8 mouse cellular contexts compared by ENCODE assay signal in genomic region chr2:71872801-71873443, GRCm38 (mm10). TPM values are rescaled to one million over a fixed set of nuclear protein-coding genes. Genes with fewer than 3 reads are reported as not detected.
DNase-seq lines count a peak whose midpoint lies in the region; ATAC-seq and TF ChIP-seq lines count a peak whose summit lies in the region.

Gene Pdk1, plus strand, starts transcription at chr2:71873224.

- H3K27me3 ChIP-seq in heart, embryonic 12.5 days (replicated peaks): no peaks in the 10 kb centered on the region
- no peaks in the 10 kb centered on the region for H3K27me3 ChIP-seq in kidney, postnatal 0 days (ENCODE audit: insufficient read depth, low read length)
- no peaks in the 10 kb centered on the region for H3K27me3 ChIP-seq in liver, embryonic 11.5 days (replicated peaks; ENCODE audit: control insufficient read depth, insufficient read depth, low read length)
- no peaks in the 10 kb centered on the region for H3K27me3 ChIP-seq in stomach, embryonic 14.5 days (ENCODE audit: control insufficient read depth, insufficient read depth, low read length)

- H3K9ac ChIP-seq in heart, embryonic 12.5 days: peak within 1 kb of the TSS; percentile 87
- H3K9ac ChIP-seq in kidney, postnatal 0 days (ENCODE audit: low read depth, low read length): peak within 1 kb of the TSS; percentile 83
- peak within 1 kb of the TSS; percentile 95 for H3K9ac ChIP-seq in liver, embryonic 11.5 days (ENCODE audit: low read depth, low read length)
- H3K9ac ChIP-seq in stomach, embryonic 14.5 days (replicated peaks; ENCODE audit: low read depth, low read length): peak within 1 kb of the TSS; percentile 68

- peaks cover 21% of the 10 kb centered on the region for H3K4me1 ChIP-seq in heart, embryonic 12.5 days (replicated peaks)
- H3K4me1 ChIP-seq in kidney, postnatal 0 days (replicated peaks; ENCODE audit: insufficient read depth, low read length): peaks cover 11% of the 10 kb centered on the region
- H3K4me1 ChIP-seq in liver, embryonic 11.5 days (replicated peaks; ENCODE audit: control insufficient read depth, insufficient read depth, low read length): peaks cover 28% of the 10 kb centered on the region
- H3K4me1 ChIP-seq in stomach, embryonic 14.5 days (ENCODE audit: control insufficient read depth, insufficient read depth, low read length): no peaks in the 10 kb centered on the region

- H3K36me3 ChIP-seq in heart, embryonic 12.5 days: peaks cover 6% of the 10 kb centered on the region; the same call in 1 of the 2 replicates
- no peaks in the 10 kb centered on the region for H3K36me3 ChIP-seq in kidney, postnatal 0 days (ENCODE audit: insufficient read depth, low read length)
- peaks cover 8% of the 10 kb centered on the region; the same call in 1 of the 2 replicates for H3K36me3 ChIP-seq in liver, embryonic 11.5 days (ENCODE audit: control insufficient read depth, insufficient read depth, low read length)
- no peaks in the 10 kb centered on the region; the same call in 1 of the 2 replicates for H3K36me3 ChIP-seq in stomach, embryonic 14.5 days (ENCODE audit: control insufficient read depth, insufficient read depth, low read length)

- peak within 1 kb of the TSS; percentile 82 for H3K4me2 ChIP-seq in heart, embryonic 12.5 days
- peak within 1 kb of the TSS; percentile 95 for H3K4me2 ChIP-seq in kidney, postnatal 0 days (ENCODE audit: low read length)
- peak within 1 kb of the TSS; percentile 93 for H3K4me2 ChIP-seq in liver, embryonic 11.5 days
- peak within 1 kb of the TSS; percentile 91 for H3K4me2 ChIP-seq in stomach, embryonic 14.5 days (replicated peaks; ENCODE audit: low read depth, low read length)

- peak; percentile 98 for DNase-seq in CD4-positive helper T cell, adult 2 months (ENCODE audit: low read depth, low spot score)
- peak; percentile 91 for DNase-seq in brain, embryonic 18.5 days (ENCODE audit: low read depth, low spot score)
- peak; percentile 98 for DNase-seq in kidney, postnatal 0 days (ENCODE audit: low spot score)
- DNase-seq in liver, embryonic 11.5 days (ENCODE audit: low spot score): peak; percentile 100
- DNase-seq in naive thymus-derived CD4-positive, alpha-beta T cell, adult 2 months (ENCODE audit: low read depth): peak; percentile 100

- peak; percentile 35; the same call in 1 of the 2 replicates for TF ChIP-seq CTCF in kidney, postnatal 0 days (IDR thresholded peaks at IDR 0.05; ENCODE audit: low read depth)

- H3K27ac ChIP-seq in heart, embryonic 12.5 days (ENCODE audit: poor library complexity, severe bottlenecking): peak within 1 kb of the TSS; percentile 94
- H3K27ac ChIP-seq in kidney, postnatal 0 days: peak within 1 kb of the TSS; percentile 92
- H3K27ac ChIP-seq in liver, embryonic 11.5 days (ENCODE audit: low read depth, low read length): peak within 1 kb of the TSS; percentile 98
- H3K27ac ChIP-seq in stomach, embryonic 14.5 days (ENCODE audit: low read length): peak within 1 kb of the TSS; percentile 98

- ATAC-seq in erythroid progenitor cell, adult 5-6 weeks (replicated peaks; ENCODE audit: low FRiP score, poor library complexity, severe bottlenecking): peak; percentile 92
- ATAC-seq in heart, embryonic 12.5 days (ENCODE audit: insufficient number of reproducible peaks, low FRiP score): peak; percentile 98
- ATAC-seq in kidney, postnatal 0 days (replicated peaks; ENCODE audit: low FRiP score, low read depth): peak; percentile 98
- ATAC-seq in liver, embryonic 11.5 days (replicated peaks; ENCODE audit: low FRiP score): peak; percentile 94
- ATAC-seq in stomach, embryonic 14.5 days (ENCODE audit: insufficient number of reproducible peaks, insufficient read depth, low FRiP score, low read depth): peak; percentile 95

- WGBS in heart, embryonic 12.5 days: under 1% methylated on average over 55 of the region's 55 CpGs
- WGBS in kidney, postnatal 0 days: under 1% methylated on average over 54 of the region's 55 CpGs
- WGBS in liver, embryonic 11.5 days: 0% methylated on average over 55 of the region's 55 CpGs
- WGBS in stomach, embryonic 14.5 days: under 1% methylated on average over 55 of the region's 55 CpGs

- H3K4me3 ChIP-seq in heart, embryonic 12.5 days: peak within 1 kb of the TSS; percentile 64
- H3K4me3 ChIP-seq in kidney, postnatal 0 days (replicated peaks; ENCODE audit: low read depth, low read length): peak within 1 kb of the TSS; percentile 75
- peak within 1 kb of the TSS; percentile 88 for H3K4me3 ChIP-seq in liver, embryonic 11.5 days (ENCODE audit: low read depth, low read length)
- peak within 1 kb of the TSS; percentile 83 for H3K4me3 ChIP-seq in stomach, embryonic 14.5 days (ENCODE audit: low read depth, low read length)

- H3K9me3 ChIP-seq in heart, embryonic 12.5 days (replicated peaks): no peaks in the 10 kb centered on the region
- H3K9me3 ChIP-seq in kidney, postnatal 0 days (replicated peaks; ENCODE audit: low read length): no peaks in the 10 kb centered on the region
- H3K9me3 ChIP-seq in liver, embryonic 11.5 days (ENCODE audit: control insufficient read depth, low read length): no peaks in the 10 kb centered on the region
- H3K9me3 ChIP-seq in stomach, embryonic 14.5 days (ENCODE audit: control insufficient read depth, low read depth, low read length): no peaks in the 10 kb centered on the region

RNA-seq across cellular contexts. Expression of gene Pdk1, which starts in this region (rescaled TPM):
- 2.5 and 9.4 TPM in 2 replicates for total RNA-seq in erythroid progenitor cell, adult 5-6 weeks (2015; ENCODE audit: low replicate concordance)
- total RNA-seq in erythroid progenitor cell, adult 5-6 weeks (2017; ENCODE audit: low replicate concordance): 7.3 and 19.4 TPM in 2 replicates
- 108 and 116 TPM in 2 replicates for polyA plus RNA-seq in heart, embryonic 12.5 days (2016; fragmentation: Nextera tagmentation; extraction: Ambion mirVana)
- 38.8 and 39.6 TPM in 2 replicates for polyA plus RNA-seq in kidney, postnatal 0 days (2015; fragmentation: Nextera tagmentation; extraction: Ambion mirVana)
- 133 and 144 TPM in 2 replicates for polyA plus RNA-seq in liver, embryonic 11.5 days (2014; fragmentation: Nextera tagmentation; extraction: Ambion mirVana)
- polyA plus RNA-seq in stomach, embryonic 14.5 days (2014; fragmentation: Nextera tagmentation; extraction: Ambion mirVana): 71.6 and 83.3 TPM in 2 replicates

Comparison
In these comparisons a context has a peak if more than half of its experiments do, and no peak if none do; other contexts are left out.
1. Peak in every context shown above with its lines: DNase-seq, ATAC-seq, H3K4me3 ChIP-seq and H3K27ac ChIP-seq.